Mouse (Mus musculus): Measurements from ENCODE around the gene Fam20c. TPM values are rescaled to one million over a fixed set of nuclear protein-coding genes. Genes with fewer than 3 reads are reported as not detected.

The Fam20c gene
- polyA plus RNA-seq, 1 experiment from 2014 or later: 7.3 TPM

DNA sequence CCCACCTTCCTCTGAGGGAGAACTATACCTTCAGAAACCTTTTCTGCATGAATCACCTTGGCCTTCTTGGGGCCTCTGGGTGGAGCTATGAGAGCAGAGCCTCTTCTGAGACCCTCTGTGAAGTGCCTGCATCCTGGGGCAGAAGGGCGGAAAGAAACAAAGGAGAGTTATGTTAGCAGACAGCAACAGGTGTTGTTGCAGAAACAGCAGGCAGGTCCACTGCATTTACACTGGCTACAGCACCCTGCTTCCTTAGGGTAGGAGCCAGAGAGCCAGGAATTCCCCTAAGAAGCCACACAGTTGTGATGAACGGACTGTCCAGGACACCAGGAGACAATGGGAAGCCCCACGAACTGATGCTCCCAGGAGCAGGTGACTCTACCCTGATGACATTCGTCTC, 1.0 kb upstream of the Fam20c start:
- H3K9me3 ChIP-seq (replicated peaks; ENCODE audit: control insufficient read depth, low read length): no peaks in the 10 kb centered on the region
- H3K9ac ChIP-seq (replicated peaks; ENCODE audit: low read length): no peak overlapping the region
- no peak overlapping the region for H3K4me3 ChIP-seq (ENCODE audit: low read depth, low read length)
- no peaks in the 10 kb centered on the region for H3K36me3 ChIP-seq (replicated peaks; ENCODE audit: control insufficient read depth, insufficient read depth, low read depth, low read length)
- H3K4me2 ChIP-seq (ENCODE audit: low read depth, low read length): no peak overlapping the region
- ATAC-seq (replicated peaks; ENCODE audit: insufficient number of reproducible peaks, low FRiP score, low TSS enrichment, low read depth): no peak
- 61% methylated on average over 4 of the region's 4 CpGs for whole genome bisulfite sequencing
- no peak for DNase-seq (ENCODE audit: low spot score)
- H3K27me3 ChIP-seq (ENCODE audit: control insufficient read depth, insufficient read depth, low read length): peaks cover 37% of the 10 kb centered on the region
- H3K4me1 ChIP-seq (ENCODE audit: control insufficient read depth, insufficient read depth, low read length): peaks cover 7% of the 10 kb centered on the region
- H3K27ac ChIP-seq (replicated peaks; ENCODE audit: low read depth, low read length): no peak overlapping the region

DNA sequence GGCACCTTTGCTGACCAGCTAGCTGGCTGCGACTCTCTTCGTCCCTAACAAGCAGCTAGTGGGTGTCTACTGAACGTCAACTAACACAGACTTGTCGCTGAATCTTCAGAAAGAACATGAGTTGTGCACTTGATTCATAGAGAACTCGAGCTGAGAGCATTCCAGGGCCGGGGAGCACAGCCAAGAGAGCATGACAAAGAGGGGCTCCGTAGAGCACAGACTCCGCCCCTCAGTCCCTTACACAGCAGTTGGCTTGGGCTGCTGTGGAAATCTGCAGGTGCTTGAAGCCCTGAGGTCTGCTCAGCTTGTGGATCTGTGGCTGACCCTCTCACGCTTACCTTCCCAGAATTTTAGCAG, 390 bp upstream of the Fam20c start:
- H3K4me1 ChIP-seq (ENCODE audit: control insufficient read depth, insufficient read depth, low read length): peaks cover 7% of the 10 kb centered on the region
- H3K4me2 ChIP-seq (ENCODE audit: low read depth, low read length): peak overlapping the region; percentile 93
- H3K27me3 ChIP-seq (ENCODE audit: control insufficient read depth, insufficient read depth, low read length): peaks cover 37% of the 10 kb centered on the region
- no peaks in the 10 kb centered on the region for H3K36me3 ChIP-seq (replicated peaks; ENCODE audit: control insufficient read depth, insufficient read depth, low read depth, low read length)
- peak; percentile 43 for DNase-seq (ENCODE audit: low spot score)
- H3K9ac ChIP-seq (replicated peaks; ENCODE audit: low read length): no peak overlapping the region
- H3K9me3 ChIP-seq (replicated peaks; ENCODE audit: control insufficient read depth, low read length): no peaks in the 10 kb centered on the region
- no peak overlapping the region for H3K27ac ChIP-seq (replicated peaks; ENCODE audit: low read depth, low read length)
- 7% methylated on average over 9 of the region's 9 CpGs for WGBS
- 0 out of 2 replicates have a peak, but pooled peaks have one; percentile 0 for ATAC-seq (replicated peaks; ENCODE audit: insufficient number of reproducible peaks, low FRiP score, low TSS enrichment, low read depth)
- peak overlapping the region; percentile 54 for H3K4me3 ChIP-seq (ENCODE audit: low read depth, low read length)

DNA sequence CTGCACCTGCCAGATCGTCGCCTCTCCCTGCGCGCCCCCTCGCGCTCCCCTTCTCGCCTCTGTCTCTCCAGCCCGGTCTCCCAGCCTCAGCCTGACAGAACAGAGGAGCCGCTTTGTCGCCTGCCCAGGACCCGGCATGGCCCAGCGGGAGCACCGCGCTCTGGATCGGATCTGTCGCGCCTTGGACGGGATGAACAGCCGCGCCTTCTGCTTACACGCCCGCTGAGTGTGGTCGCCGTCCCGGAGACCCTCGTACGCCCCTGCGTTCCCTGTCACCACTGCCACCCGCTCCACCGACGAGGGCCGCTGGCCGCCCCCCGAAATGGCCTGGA, 773 bp downstream of the Fam20c start:
- Histone ChIP-seq H3K27ac (replicated peaks; ENCODE audit: low read depth, low read length) (no peak overlapping the region), H3K9me3 (replicated peaks; ENCODE audit: control insufficient read depth, low read length) (no peaks in the 10 kb centered on the region), H3K4me3 (ENCODE audit: low read depth, low read length) (peak overlapping the region; percentile 54), H3K4me1 (ENCODE audit: control insufficient read depth, insufficient read depth, low read length) (peaks cover 7% of the 10 kb centered on the region), H3K9ac (replicated peaks; ENCODE audit: low read length) (peak overlapping the region; percentile 63), H3K27me3 (ENCODE audit: control insufficient read depth, insufficient read depth, low read length) (peaks cover 37% of the 10 kb centered on the region), H3K36me3 (replicated peaks; ENCODE audit: control insufficient read depth, insufficient read depth, low read depth, low read length) (no peaks in the 10 kb centered on the region), H3K4me2 (ENCODE audit: low read depth, low read length) (peak overlapping the region; percentile 93)
- under 1% methylated on average over 34 of the region's 34 CpGs for WGBS
- no peak for ATAC-seq (replicated peaks; ENCODE audit: insufficient number of reproducible peaks, low FRiP score, low TSS enrichment, low read depth)
- no peak for DNase-seq (ENCODE audit: low spot score)

DNA sequence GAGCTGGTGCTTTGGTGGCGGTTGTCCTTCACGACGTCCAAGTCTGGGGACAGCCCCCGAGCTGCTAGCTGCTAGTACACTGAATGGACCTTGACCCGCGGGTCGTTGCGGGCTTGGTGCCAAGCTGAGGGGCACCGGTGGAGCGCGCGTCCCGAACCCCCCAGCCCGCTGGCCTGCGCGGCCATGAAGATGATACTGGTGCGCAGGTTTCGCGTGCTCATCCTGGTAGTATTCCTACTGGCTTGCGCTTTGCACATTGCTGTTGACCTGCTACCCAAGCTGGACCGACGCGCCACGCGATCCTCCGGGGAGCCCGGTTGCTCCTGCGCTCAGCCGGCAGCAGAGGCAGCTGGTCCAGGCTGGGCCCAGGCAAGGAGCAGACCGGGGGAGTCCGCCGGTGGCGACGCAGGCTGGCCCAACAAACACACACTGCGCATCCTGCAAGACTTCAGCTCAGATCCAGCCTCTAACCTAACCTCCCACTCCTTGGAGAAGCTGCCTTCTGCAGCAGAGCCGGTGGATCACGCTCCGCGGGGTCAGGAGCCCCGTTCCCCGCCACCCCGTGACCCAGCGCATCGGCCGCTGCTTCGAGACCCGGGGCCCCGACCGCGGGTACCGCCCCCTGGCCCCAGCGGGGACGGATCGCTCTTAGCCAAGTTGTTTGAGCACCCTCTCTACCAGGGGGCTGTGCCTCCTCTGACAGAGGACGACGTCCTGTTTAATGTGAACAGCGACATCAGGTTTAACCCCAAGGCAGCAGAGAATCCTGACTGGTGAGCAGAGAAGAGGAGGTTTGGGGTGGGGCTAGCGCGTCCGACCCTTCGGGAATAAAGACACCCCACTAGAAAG, 1.4 kb downstream of the Fam20c start:
- Histone ChIP-seq H3K4me3 (ENCODE audit: low read depth, low read length) (peak overlapping the region; percentile 54), H3K9ac (replicated peaks; ENCODE audit: low read length) (peak overlapping the region; percentile 63), H3K9me3 (replicated peaks; ENCODE audit: control insufficient read depth, low read length) (no peaks in the 10 kb centered on the region), H3K4me1 (ENCODE audit: control insufficient read depth, insufficient read depth, low read length) (peaks cover 7% of the 10 kb centered on the region), H3K27me3 (ENCODE audit: control insufficient read depth, insufficient read depth, low read length) (peaks cover 37% of the 10 kb centered on the region), H3K36me3 (replicated peaks; ENCODE audit: control insufficient read depth, insufficient read depth, low read depth, low read length) (no peaks in the 10 kb centered on the region), H3K4me2 (ENCODE audit: low read depth, low read length) (peak overlapping the region; percentile 93), H3K27ac (replicated peaks; ENCODE audit: low read depth, low read length) (no peak overlapping the region)
- under 1% methylated on average over 58 of the region's 61 CpGs for WGBS
- DNase-seq (ENCODE audit: low spot score): peak; percentile 17
- ATAC-seq (replicated peaks; ENCODE audit: insufficient number of reproducible peaks, low FRiP score, low TSS enrichment, low read depth): peak; percentile 21; the same call in 1 of the 2 replicates

DNA sequence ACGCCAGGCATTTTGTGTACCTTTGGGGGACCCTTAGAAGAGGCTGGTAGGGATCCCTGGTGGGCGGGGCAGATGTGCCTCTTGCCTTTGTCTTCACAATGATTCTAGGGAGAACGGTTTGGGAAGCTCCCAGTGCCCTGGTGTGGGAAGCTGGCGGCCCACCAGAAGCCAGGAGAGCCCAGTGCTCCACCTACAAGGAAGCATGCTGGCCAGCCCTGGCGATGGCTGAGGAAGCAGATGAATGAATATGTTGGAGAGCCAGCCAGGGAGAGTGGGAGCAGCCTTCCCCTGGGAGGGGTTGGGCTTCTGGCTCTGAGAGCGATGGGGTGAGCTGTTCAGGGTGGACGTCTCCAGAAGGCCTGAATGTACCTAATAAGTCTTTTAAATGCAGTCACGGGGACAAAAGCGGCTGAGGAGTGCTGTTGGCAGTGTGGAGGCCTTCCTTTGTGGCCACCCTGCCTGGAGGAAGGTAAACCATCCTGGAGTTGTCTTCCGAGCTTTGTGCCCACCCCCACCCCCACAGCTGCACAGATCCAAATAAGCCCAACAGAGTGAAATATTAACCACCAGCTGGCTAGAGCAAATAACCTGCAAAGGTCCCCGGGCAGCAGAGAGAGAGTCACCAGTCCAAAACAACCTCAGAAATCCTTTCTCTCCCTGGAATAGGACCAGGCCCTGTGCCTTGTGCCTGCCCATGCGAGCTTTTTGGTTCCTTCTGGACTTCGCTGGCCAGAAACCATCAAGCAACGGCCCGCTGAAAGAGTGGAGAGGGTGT, 2.2 kb downstream of the Fam20c start:
- H3K36me3 ChIP-seq (replicated peaks; ENCODE audit: control insufficient read depth, insufficient read depth, low read depth, low read length): no peaks in the 10 kb centered on the region
- H3K4me1 ChIP-seq (ENCODE audit: control insufficient read depth, insufficient read depth, low read length): peaks cover 7% of the 10 kb centered on the region
- peaks cover 37% of the 10 kb centered on the region for H3K27me3 ChIP-seq (ENCODE audit: control insufficient read depth, insufficient read depth, low read length)
- H3K4me2 ChIP-seq (ENCODE audit: low read depth, low read length): peak overlapping the region; percentile 93
- peak overlapping the region; percentile 63 for H3K9ac ChIP-seq (replicated peaks; ENCODE audit: low read length)
- no peaks in the 10 kb centered on the region for H3K9me3 ChIP-seq (replicated peaks; ENCODE audit: control insufficient read depth, low read length)
- ATAC-seq (replicated peaks; ENCODE audit: insufficient number of reproducible peaks, low FRiP score, low TSS enrichment, low read depth) (no peak), DNase-seq (ENCODE audit: low spot score) (no peak)
- H3K27ac ChIP-seq (replicated peaks; ENCODE audit: low read depth, low read length): no peak overlapping the region
- 25% methylated on average over 15 of the region's 15 CpGs for WGBS
- H3K4me3 ChIP-seq (ENCODE audit: low read depth, low read length): peak overlapping the region; percentile 54

DNA sequence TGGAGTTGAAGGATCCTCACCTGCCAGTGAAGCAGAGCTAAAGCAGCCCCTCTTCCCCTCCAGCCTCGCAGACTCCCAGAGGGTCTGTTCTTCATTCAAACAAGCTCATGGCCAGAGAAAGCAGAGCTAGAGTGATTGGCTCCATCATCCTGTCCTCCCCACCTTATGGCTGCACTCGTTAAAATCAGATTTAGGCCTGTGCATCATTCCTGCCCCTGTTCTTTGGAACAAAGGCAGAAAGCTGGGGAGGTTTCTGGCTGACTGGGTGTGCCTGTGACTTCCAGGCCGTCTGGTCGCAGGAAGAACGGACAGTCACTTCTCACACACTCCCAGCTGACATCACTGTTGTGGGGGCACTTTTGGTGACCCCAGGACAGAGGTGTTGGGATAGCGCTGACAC, 2.8 kb downstream of the Fam20c start:
- Histone ChIP-seq H3K27me3 (ENCODE audit: control insufficient read depth, insufficient read depth, low read length) (peaks cover 37% of the 10 kb centered on the region), H3K36me3 (replicated peaks; ENCODE audit: control insufficient read depth, insufficient read depth, low read depth, low read length) (no peaks in the 10 kb centered on the region), H3K9me3 (replicated peaks; ENCODE audit: control insufficient read depth, low read length) (no peaks in the 10 kb centered on the region), H3K4me2 (ENCODE audit: low read depth, low read length) (peak overlapping the region; percentile 2), H3K4me3 (ENCODE audit: low read depth, low read length) (no peak overlapping the region), H3K9ac (replicated peaks; ENCODE audit: low read length) (peak overlapping the region; percentile 32), H3K27ac (replicated peaks; ENCODE audit: low read depth, low read length) (no peak overlapping the region), H3K4me1 (ENCODE audit: control insufficient read depth, insufficient read depth, low read length) (peaks cover 7% of the 10 kb centered on the region)
- DNase-seq (ENCODE audit: low spot score) (no peak), ATAC-seq (replicated peaks; ENCODE audit: insufficient number of reproducible peaks, low FRiP score, low TSS enrichment, low read depth) (no peak)
- 72% methylated on average over 6 of the region's 6 CpGs for WGBS

DNA sequence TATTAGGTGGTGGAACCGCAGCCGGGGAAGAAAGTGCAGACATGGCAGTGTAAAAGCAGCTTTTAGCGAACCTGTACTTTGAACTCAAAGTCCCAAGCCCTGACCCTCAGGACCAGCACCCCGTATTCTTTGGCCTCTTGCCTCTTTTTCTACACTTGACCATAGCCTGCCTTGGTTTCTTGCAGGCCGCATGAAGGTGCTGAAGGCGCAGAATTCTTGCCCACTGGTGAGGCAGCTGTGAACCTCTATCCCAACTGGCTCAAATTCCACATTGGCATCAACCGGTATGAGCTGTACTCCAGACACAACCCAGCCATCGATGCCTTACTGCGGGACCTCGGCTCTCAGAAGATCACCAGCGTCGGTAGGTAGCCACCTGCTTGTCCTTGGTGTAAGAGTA, 3.3 kb downstream of the Fam20c start:
- WGBS: 88% methylated on average over 12 of the region's 12 CpGs
- H3K27me3 ChIP-seq (ENCODE audit: control insufficient read depth, insufficient read depth, low read length): peaks cover 37% of the 10 kb centered on the region
- no peak overlapping the region for H3K9ac ChIP-seq (replicated peaks; ENCODE audit: low read length)
- ATAC-seq (replicated peaks; ENCODE audit: insufficient number of reproducible peaks, low FRiP score, low TSS enrichment, low read depth) (no peak), DNase-seq (ENCODE audit: low spot score) (no peak)
- no peaks in the 10 kb centered on the region for H3K36me3 ChIP-seq (replicated peaks; ENCODE audit: control insufficient read depth, insufficient read depth, low read depth, low read length)
- no peak overlapping the region for H3K4me2 ChIP-seq (ENCODE audit: low read depth, low read length)
- H3K4me3 ChIP-seq (ENCODE audit: low read depth, low read length): no peak overlapping the region
- peaks cover 7% of the 10 kb centered on the region for H3K4me1 ChIP-seq (ENCODE audit: control insufficient read depth, insufficient read depth, low read length)
- no peak overlapping the region for H3K27ac ChIP-seq (replicated peaks; ENCODE audit: low read depth, low read length)
- H3K9me3 ChIP-seq (replicated peaks; ENCODE audit: control insufficient read depth, low read length): no peaks in the 10 kb centered on the region

DNA sequence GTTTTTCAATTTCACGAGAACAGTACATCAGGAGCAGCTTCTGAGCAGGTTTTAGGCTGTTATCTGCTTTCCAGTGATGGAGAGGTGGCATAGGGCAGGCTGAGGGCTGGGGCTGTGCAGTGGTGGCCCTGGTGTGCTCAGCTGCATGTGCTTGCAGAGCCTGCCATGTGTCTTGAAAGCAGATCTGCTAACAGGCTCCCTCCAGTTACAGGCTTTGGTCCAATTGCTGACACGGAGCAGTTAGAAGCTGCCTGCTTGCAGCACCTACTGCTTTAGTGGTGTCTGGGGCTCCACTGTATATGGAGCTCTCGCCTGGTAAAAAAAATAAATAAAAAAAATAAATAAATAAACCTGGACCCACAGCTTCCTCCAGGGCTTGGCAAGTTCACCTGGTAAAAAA, 4.2 kb downstream of the Fam20c start:
- peaks cover 37% of the 10 kb centered on the region for H3K27me3 ChIP-seq (ENCODE audit: control insufficient read depth, insufficient read depth, low read length)
- ATAC-seq (replicated peaks; ENCODE audit: insufficient number of reproducible peaks, low FRiP score, low TSS enrichment, low read depth): no peak

More for the DNA sequence above, 4.2 kb downstream of the Fam20c start:
- no peak for DNase-seq (ENCODE audit: low spot score)
- peaks cover 7% of the 10 kb centered on the region for H3K4me1 ChIP-seq (ENCODE audit: control insufficient read depth, insufficient read depth, low read length)
- no peak overlapping the region for H3K4me3 ChIP-seq (ENCODE audit: low read depth, low read length)
- no peaks in the 10 kb centered on the region for H3K9me3 ChIP-seq (replicated peaks; ENCODE audit: control insufficient read depth, low read length)
- no peaks in the 10 kb centered on the region for H3K36me3 ChIP-seq (replicated peaks; ENCODE audit: control insufficient read depth, insufficient read depth, low read depth, low read length)
- H3K9ac ChIP-seq (replicated peaks; ENCODE audit: low read length): no peak overlapping the region
- no peak overlapping the region for H3K4me2 ChIP-seq (ENCODE audit: low read depth, low read length)
- 62% methylated on average over 3 of the region's 3 CpGs for WGBS
- H3K27ac ChIP-seq (replicated peaks; ENCODE audit: low read depth, low read length): no peak overlapping the region

All from embryonic facial prominence, embryonic 11.5 days (tissue).